Mouse (Mus musculus) liver, adult 2 months (tissue): ENCODE measurements around the gene Cux1.

ENCODE experiments used
- CTCF ChIP-seq: fragments of 200-500 bp; IDR thresholded peaks from 2 replicates; pipeline ENCODE4 v1.5.1; 2011; ENCODE audit warnings: low read depth, low read length, control low read depth
- POLR2A ChIP-seq: fragments of 200-500 bp; IDR thresholded peaks from 2 replicates; pipeline ENCODE4 v1.6.1; 2011; ENCODE audit warnings: low read length, control low read depth; ENCODE audit not compliant: insufficient read depth; ENCODE audit errors: extremely low read depth

DNA sequence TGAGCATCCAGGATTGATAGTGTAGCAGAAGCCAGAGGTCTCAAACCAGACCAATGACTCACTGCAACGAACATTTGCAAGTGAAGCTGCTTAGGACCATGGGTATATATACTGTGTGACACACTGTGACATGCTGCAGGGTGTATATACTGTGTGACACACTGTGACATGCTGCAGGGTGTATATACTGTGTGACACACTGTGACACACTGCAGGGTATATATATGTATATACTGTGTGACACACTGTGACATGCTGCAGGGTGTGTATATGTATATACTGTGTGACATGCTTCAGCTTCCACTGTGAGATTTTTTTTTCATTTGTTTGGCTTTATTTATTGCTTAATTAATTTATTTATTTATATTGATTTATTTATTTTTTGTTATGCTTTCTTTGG is 45.1 kb upstream of the Cux1 start:
- TF ChIP-seq POLR2A (no peak), CTCF (no peak)
